Mouse (Mus musculus) thymus, adult 2 months (tissue): Measurements from ENCODE around the gene Qk. TPM values are rescaled to one million over a fixed set of nuclear protein-coding genes. Genes with fewer than 3 reads are reported as not detected.

Experiments
- DNase-seq: peaks from one replicate; pipeline ENCODE4 v3.0.0; 2021
- H3K27ac ChIP-seq: fragments of 200-500 bp; 2 replicates; pipeline ENCODE4 v1.5.1; 2012; ENCODE audit warnings: low read length, control low read depth; ENCODE audit not compliant: control insufficient read depth, insufficient read depth
- H3K27me3 ChIP-seq: fragments of 200-500 bp; 2 replicates; pipeline ENCODE4 v1.6.1; 2012; ENCODE audit warnings: mild to moderate bottlenecking, low read length, moderate library complexity, mixed read lengths; ENCODE audit not compliant: control insufficient read depth, insufficient read depth
- H3K36me3 ChIP-seq: fragments of 200-500 bp; 2 replicates; pipeline ENCODE4 v1.6.1; 2012; ENCODE audit warnings: mild to moderate bottlenecking, low read length, moderate library complexity; ENCODE audit not compliant: control insufficient read depth, insufficient read depth
- H3K4me1 ChIP-seq: fragments of 200-500 bp; replicated peaks from 2 replicates; pipeline ENCODE4 v1.6.1; 2012; ENCODE audit warnings: low read length; ENCODE audit not compliant: control insufficient read depth, insufficient read depth
- H3K4me3 ChIP-seq: fragments of 200-500 bp; 2 replicates; pipeline ENCODE4 v1.5.1; 2012; ENCODE audit warnings: mild to moderate bottlenecking, low read length, control low read depth, moderate library complexity; ENCODE audit not compliant: control insufficient read depth, insufficient read depth
- CTCF ChIP-seq: fragments of 200-500 bp; IDR thresholded peaks from 2 replicates; pipeline ENCODE4 v1.5.1; 2012; ENCODE audit warnings: mild to moderate bottlenecking, control low read depth, low read length, moderate library complexity, borderline replicate concordance; ENCODE audit not compliant: control insufficient read depth, poor library complexity, insufficient read depth; ENCODE audit errors: extremely low read depth
- POLR2A ChIP-seq: fragments of 200-500 bp; IDR thresholded peaks from 2 replicates; pipeline ENCODE4 v1.6.1; 2012; ENCODE audit warnings: mild to moderate bottlenecking, low read length, control low read depth, moderate library complexity; ENCODE audit not compliant: control insufficient read depth, poor library complexity, insufficient read depth; ENCODE audit errors: extremely low read depth
- WGBS: fragments of 180-500 bp; shearing (Covaris S2); methylation state at CpG from one replicate; pipeline ENCODE4 v1.1.7; 2018; 5-methylcytosine and 5-hydroxymethylcytosine counted together
- polyA plus RNA-seq: library from polyadenylated mRNA; depleted of rRNA; stranded (reverse); fragments of >200 nt; gene quantifications from 2 replicates; pipeline ENCODE4 v1.2.3, GENCODE M21; 2012

Qk gene
- polyA plus RNA-seq, 1 experiment: 182 TPM

DNA sequence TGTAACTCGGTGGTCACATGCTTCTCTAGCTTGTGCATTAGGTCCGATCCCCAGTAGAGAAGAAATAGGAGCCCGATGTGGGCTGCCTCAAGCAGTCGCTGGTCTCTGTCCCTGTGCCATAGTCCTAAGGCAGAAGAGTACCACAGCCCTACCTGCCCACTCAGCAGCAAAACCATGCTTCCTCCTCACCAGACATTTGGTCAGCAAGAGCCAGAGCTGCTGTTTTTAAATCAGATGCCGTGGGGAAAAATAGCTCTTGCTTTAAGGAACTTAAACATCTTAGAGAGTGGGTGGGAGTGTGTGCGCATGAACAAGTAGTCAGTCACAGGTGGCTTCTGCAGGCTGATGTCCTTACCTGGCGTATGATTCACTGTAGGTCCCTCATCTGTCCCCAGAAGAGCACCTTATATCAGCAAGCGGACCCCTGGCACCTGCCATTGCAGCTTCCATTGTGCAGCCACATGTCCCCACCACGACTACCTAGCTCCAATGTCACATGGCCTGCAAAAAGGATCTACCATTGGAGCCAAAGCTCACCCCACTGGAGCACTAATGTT, 9.0 kb upstream of the Qk start:
- Histone ChIP-seq H3K27me3 (no peaks in the 10 kb centered on the region), H3K27ac (no peak overlapping the region), H3K4me3 (no peak overlapping the region), H3K4me1 (peaks cover 7% of the 10 kb centered on the region), H3K36me3 (no peaks in the 10 kb centered on the region)
- no peak for TF ChIP-seq CTCF
- no peak for TF ChIP-seq POLR2A
- DNase-seq: no peak
- 87% methylated on average over 9 of the region's 9 CpGs for WGBS

GRCm38 (mm10) chr17:10327584-10328210, 8.0 kb upstream of the Qk start:
- Histone ChIP-seq H3K27ac (no peak overlapping the region), H3K4me3 (no peak overlapping the region), H3K27me3 (no peaks in the 10 kb centered on the region), H3K4me1 (peaks cover 7% of the 10 kb centered on the region), H3K36me3 (no peaks in the 10 kb centered on the region)
- WGBS: 92% methylated on average over 5 of the region's 5 CpGs
- no peak for DNase-seq
- no peak for TF ChIP-seq CTCF
- TF ChIP-seq POLR2A: no peak

DNA sequence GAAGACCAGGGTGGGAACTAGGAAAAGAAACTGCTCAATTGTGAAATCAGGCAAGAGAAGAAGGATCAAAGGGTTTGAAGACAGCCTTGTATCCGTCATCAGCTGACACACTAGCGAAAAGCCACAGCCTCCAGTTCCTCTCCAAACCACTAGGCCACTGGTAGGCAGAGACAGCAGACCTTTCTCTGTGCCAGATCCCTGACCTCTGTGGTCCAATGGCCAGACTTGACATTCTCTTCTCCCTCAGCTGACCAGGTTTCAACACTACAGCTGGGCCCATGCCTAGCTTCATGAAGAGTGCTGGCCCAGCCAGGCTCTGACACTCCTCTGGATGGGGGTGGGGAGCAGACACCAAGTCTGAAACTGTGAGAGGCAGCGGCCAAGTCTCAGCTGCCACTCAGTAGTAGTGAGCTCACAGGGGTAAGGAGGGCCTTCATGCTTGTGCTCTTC, 7.0 kb upstream of the Qk start:
- H3K27me3 ChIP-seq: no peaks in the 10 kb centered on the region
- no peak overlapping the region for H3K27ac ChIP-seq
- TF ChIP-seq POLR2A (no peak), CTCF (peak; percentile 43; the same call in 1 of the 2 replicates)
- no peak for DNase-seq
- peaks cover 7% of the 10 kb centered on the region for H3K4me1 ChIP-seq
- 23% methylated on average over 3 of the region's 3 CpGs for WGBS
- H3K4me3 ChIP-seq: no peak overlapping the region
- H3K36me3 ChIP-seq: no peaks in the 10 kb centered on the region

- Histone ChIP-seq H3K27me3 (no peaks in the 10 kb centered on the region), H3K4me1 (peaks cover 7% of the 10 kb centered on the region), H3K36me3 (no peaks in the 10 kb centered on the region), H3K27ac (no peak overlapping the region), H3K4me3 (no peak overlapping the region)
- no peak for TF ChIP-seq CTCF
- no peak for TF ChIP-seq POLR2A
- no peak for DNase-seq
- 96% methylated on average over 4 of the region's 4 CpGs for WGBS
Observed at GRCm38 (mm10) chr17:10325921-10326320, 6.3 kb upstream of the Qk start.

DNA sequence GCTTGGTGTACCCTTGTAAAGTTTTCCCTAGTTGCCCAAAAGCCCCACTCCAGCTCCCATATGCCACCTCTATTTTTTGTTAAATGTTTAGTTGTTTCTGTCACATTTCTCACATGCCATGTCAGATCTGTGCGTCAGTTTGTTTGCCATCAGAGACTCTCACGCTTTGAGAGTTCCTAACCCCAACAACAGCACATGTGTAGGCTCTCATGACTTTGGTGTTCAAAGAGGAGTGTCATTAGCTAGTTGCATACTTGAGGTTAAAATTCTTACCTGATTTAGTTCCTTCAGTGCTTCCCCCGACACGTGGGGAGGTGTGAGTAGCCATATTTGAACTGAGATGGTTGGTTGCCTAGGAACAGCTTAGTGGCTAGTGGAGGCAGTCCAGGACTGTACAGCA, 2.1 kb upstream of the Qk start:
- no peak for DNase-seq
- no peaks in the 10 kb centered on the region for H3K36me3 ChIP-seq
- H3K4me1 ChIP-seq: peaks cover 2% of the 10 kb centered on the region
- no peak overlapping the region for H3K27ac ChIP-seq
- H3K4me3 ChIP-seq: no peak overlapping the region
- TF ChIP-seq POLR2A (no peak), CTCF (no peak)
- no peaks in the 10 kb centered on the region for H3K27me3 ChIP-seq
- WGBS: 92% methylated on average over 4 of the region's 4 CpGs

DNA sequence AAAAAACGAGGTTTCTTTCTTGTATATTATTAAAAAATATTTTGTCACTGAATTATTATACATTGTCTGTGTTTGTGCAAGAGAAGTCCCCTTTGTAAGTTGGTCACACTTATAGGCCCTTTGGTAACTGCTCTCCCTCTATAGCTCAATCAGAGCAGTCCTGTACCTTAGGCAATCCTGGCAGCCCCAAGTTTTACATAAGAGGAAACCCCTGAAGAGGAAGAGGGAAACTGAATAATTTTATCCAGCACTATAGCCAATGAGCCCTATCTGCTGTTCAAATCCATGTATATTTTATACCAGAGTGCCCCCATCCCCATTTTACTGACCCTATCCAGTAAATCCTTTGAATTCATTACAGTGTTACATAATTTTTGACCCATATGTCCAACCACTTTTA, 1.4 kb upstream of the Qk start:
- no peaks in the 10 kb centered on the region for H3K36me3 ChIP-seq
- no peaks in the 10 kb centered on the region; the same call in 1 of the 2 replicates for H3K4me1 ChIP-seq
- no peak overlapping the region for H3K4me3 ChIP-seq
- WGBS: 67% methylated on average over 1 of the region's 1 CpGs
- no peak for DNase-seq
- TF ChIP-seq CTCF (no peak), POLR2A (no peak)
- no peaks in the 10 kb centered on the region for H3K27me3 ChIP-seq
- H3K27ac ChIP-seq: no peak overlapping the region
